ENCODE assay signal across 8 mouse cellular contexts in the genomic region with DNA sequence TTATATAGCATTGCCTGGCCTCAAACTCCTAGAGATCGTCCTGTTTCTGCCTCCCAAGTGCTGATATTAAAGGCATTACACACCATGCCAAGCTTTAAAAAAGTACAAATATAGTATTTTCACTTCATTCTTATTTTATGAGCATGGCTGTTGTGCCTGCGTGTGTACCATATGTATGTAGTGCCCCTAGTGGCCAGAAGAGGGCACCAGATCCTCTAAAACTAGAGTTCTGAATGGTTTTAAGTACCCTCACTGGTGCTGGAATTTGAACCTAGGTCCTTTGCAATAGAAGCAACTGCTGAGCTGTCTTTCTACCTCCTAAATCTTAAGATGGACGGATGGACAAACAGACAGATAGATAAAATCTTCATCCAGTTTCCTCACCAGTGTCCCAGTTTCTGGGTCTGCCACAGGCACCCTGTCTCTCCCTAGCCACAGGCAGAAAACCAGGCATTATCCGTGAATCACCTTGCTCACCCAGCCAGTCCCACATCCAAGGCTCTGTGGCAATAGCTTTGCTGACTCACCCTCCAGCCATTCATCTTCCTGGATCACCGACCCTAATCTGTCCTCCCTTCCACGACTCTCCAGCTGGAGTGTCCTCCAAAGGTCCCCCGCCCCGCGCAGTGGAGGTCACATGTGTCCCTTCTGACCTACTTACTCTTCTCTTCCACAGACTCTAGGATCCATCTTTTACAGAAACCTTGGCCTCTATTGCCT. TPM values are rescaled to one million over a fixed set of nuclear protein-coding genes. Genes with fewer than 3 reads are reported as not detected.
DNase-seq lines count a peak whose midpoint lies in the region; ATAC-seq and TF ChIP-seq lines count a peak whose summit lies in the region.

No protein-coding gene starts in this region.

- 65% methylated on average over 9 of the region's 9 CpGs for WGBS in lung, postnatal 0 days

- TF ChIP-seq CTCF in CH12.LX (conservative IDR thresholded peaks at IDR 0.05 in 1 of 2, IDR thresholded peaks at IDR 0.05 in 1 of 2; ENCODE audit: low read depth in 2 of 2, low read length in 2 of 2), result peak in 1 of 2 experiments; percentile 63; a peak in 2 of 4 replicates
- TF ChIP-seq CTCF in lung, postnatal 0 days (IDR thresholded peaks at IDR 0.05), result peak; percentile 57

- peak; percentile 49 for TF ChIP-seq RAD21 in CH12.LX (IDR thresholded peaks at IDR 0.05; ENCODE audit: low read depth, low read length)

- in situ Hi-C loops in CH12.LX (cut with MboI; ENCODE audit: low pct_ligation_motif_present, low pct_unique_long_range_greater_than_20kb, low sequenced_read_pairs), result no loop called here

- no peaks in the 10 kb centered on the region for H3K27me3 ChIP-seq in CH12.LX (replicated peaks)
- no peaks in the 10 kb centered on the region for H3K27me3 ChIP-seq in lung, postnatal 0 days (replicated peaks; ENCODE audit: insufficient read depth, low read length)

- peaks cover 12% of the 10 kb centered on the region for H3K9me3 ChIP-seq in CH12.LX (replicated peaks; ENCODE audit: low read length)
- H3K9me3 ChIP-seq in lung, postnatal 0 days (ENCODE audit: low read length), result peaks cover 4% of the 10 kb centered on the region; the same call in 1 of the 2 replicates

- H3K36me3 ChIP-seq in CH12.LX (replicated peaks in 1 of 2; ENCODE audit: control insufficient read depth in 1 of 2, insufficient read depth in 1 of 2, low read length in 1 of 2), result no peaks in the 10 kb centered on the region
- H3K36me3 ChIP-seq in lung, postnatal 0 days (ENCODE audit: insufficient read depth, low read length), result no peaks in the 10 kb centered on the region

- peak; percentile 85 for DNase-seq in heart, adult 11 months
- no peak for DNase-seq in heart, adult 8-10 months (ENCODE audit: low spot score)
- peak; percentile 40 for DNase-seq in CH12.LX (ENCODE audit: extremely low read depth)
- peak; percentile 53 for DNase-seq in c-Kit-positive CD71-positive TER-119-negative erythroid progenitor cells, embryonic 14.5 days (ENCODE audit: low read depth)
- DNase-seq in lung, postnatal 0 days (ENCODE audit: low spot score), result peak; percentile 67
- DNase-seq in layer of hippocampus, adult 8-10 months (ENCODE audit: low spot score in 2 of 2), result no peak
- DNase-seq in right cerebral cortex, postnatal 10 days (ENCODE audit: low spot score in 2 of 2), result no peak

- TF ChIP-seq EP300 in CH12.LX (IDR thresholded peaks at IDR 0.05; ENCODE audit: low read length), result no peak
- TF ChIP-seq EP300 in lung, postnatal 0 days (IDR thresholded peaks at IDR 0.05), result no peak; the same call in none of the 2 replicates

- dilution Hi-C loops in CH12.LX (cut with MboI; ENCODE audit: extremely low pct_ligation_motif_present, extremely low pct_unique_long_range_greater_than_20kb, low sequenced_read_pairs), result no loop called here

- no peak overlapping the region for H3K4me2 ChIP-seq in CH12.LX (ENCODE audit: insufficient read depth, low read depth, poor library complexity, severe bottlenecking)
- H3K4me2 ChIP-seq in lung, postnatal 0 days (replicated peaks; ENCODE audit: low read depth, low read length), result no peak overlapping the region

- TF ChIP-seq POLR2A in CH12.LX (IDR thresholded peaks at IDR 0.05; ENCODE audit: low read depth, low read length), result no peak

- no peak overlapping the region for H3K27ac ChIP-seq in CH12.LX (ENCODE audit: insufficient read depth, low read depth)
- no peak overlapping the region for H3K27ac ChIP-seq in lung, postnatal 0 days (ENCODE audit: low read length)

- no peaks in the 10 kb centered on the region for H3K4me1 ChIP-seq in CH12.LX (ENCODE audit: control insufficient read depth in 1 of 2, insufficient read depth in 2 of 2)
- H3K4me1 ChIP-seq in lung, postnatal 0 days (ENCODE audit: insufficient read depth, low read depth, low read length), result no peaks in the 10 kb centered on the region

- no peak overlapping the region for H3K9ac ChIP-seq in CH12.LX (ENCODE audit: insufficient read depth, low read depth)
- H3K9ac ChIP-seq in lung, postnatal 0 days (replicated peaks; ENCODE audit: low read depth), result no peak overlapping the region

- no peak overlapping the region for H3K4me3 ChIP-seq in CH12.LX (replicated peaks in 1 of 3; ENCODE audit: low read depth in 2 of 3, low read length in 2 of 3, poor library complexity in 1 of 3)
- no peak overlapping the region for H3K4me3 ChIP-seq in lung, postnatal 0 days (ENCODE audit: low read depth, low read length)

- ATAC-seq in lung, postnatal 0 days, result peak; percentile 72
- no peak for ATAC-seq in inflammation-experienced regulatory T-cells, adult 6 months

- no peaks in the 10 kb centered on the region for H3K79me2 ChIP-seq in CH12.LX (replicated peaks; ENCODE audit: control insufficient read depth, extremely low read depth, insufficient read depth, poor library complexity, severe bottlenecking)

TF ChIP-seq in CH12.LX, 34 proteins besides CTCF, POLR2A, EP300 and RAD21:
- TF ChIP-seq MYC (IDR thresholded peaks at IDR 0.05; ENCODE audit: low read depth, low read length) (no peak), SMC3 (IDR thresholded peaks at IDR 0.05; ENCODE audit: low read depth, low read length) (peak; percentile 34; the same call in 1 of the 2 replicates)

RNA-seq across cellular contexts. Expression of gene Pnpla1, which starts 2.9 kb away (rescaled TPM):
- total RNA-seq in heart, adult 8-10 months (2022), result under 1 TPM in 2 of 4 experiments, not detected in 2; 0.05 to 0.11 TPM
- total RNA-seq in CH12.LX (2012; rRNA removed) (not detected in 2 replicates), CH12.LX (2014; rRNA removed) (not detected in 2 replicates)
- not detected in 2 replicates for polyA plus RNA-seq in CH12.LX (2012; ENCODE audit: insufficient read length, low read depth)
- 0.04 TPM in 1 of 2 replicates, not detected in the other for polyA plus RNA-seq in lung, postnatal 0 days (2015; fragmentation: Nextera tagmentation; extraction: Ambion mirVana)
- under 1 TPM; 0.43 to 0.84 (median 0.70) TPM for total RNA-seq in layer of hippocampus, adult 8-10 months (2022)
- polyA plus RNA-seq in inflammation-experienced regulatory T-cells, adult 6 months (2017; shearing (Covaris generic)), result not detected

RNA-seq across cellular contexts. Expression of gene Brpf3, which starts 54.4 kb away (rescaled TPM):
- total RNA-seq in heart, adult 8-10 months (2022), result 10 to 100 TPM in 3 of 4 experiments, 1 to 10 TPM in 1; 8.5 to 15.3 (median 14.6) TPM
- total RNA-seq in CH12.LX (2012; rRNA removed) (1.5 and 2.3 TPM in 2 replicates), CH12.LX (2014; rRNA removed) (0.40 and 0.96 TPM in 2 replicates)
- 8.5 and 12.1 TPM in 2 replicates for polyA plus RNA-seq in CH12.LX (2012; ENCODE audit: insufficient read length, low read depth)
- polyA plus RNA-seq in lung, postnatal 0 days (2015; fragmentation: Nextera tagmentation; extraction: Ambion mirVana), result 6.0 and 6.2 TPM in 2 replicates
- 10 to 100 TPM; 39.8 to 56.2 (median 50.5) TPM for total RNA-seq in layer of hippocampus, adult 8-10 months (2022)
- 1 to 10 TPM; 3.0 to 4.1 (median 3.1) TPM for polyA plus RNA-seq in inflammation-experienced regulatory T-cells, adult 6 months (2017; shearing (Covaris generic))

RNA-seq across cellular contexts. Expression of gene 4930539E08Rik, which starts 59.8 kb away (rescaled TPM):
- under 1 TPM in 1 of 4 experiments, not detected in 3; 0.06 TPM for total RNA-seq in heart, adult 8-10 months (2022)
- total RNA-seq in CH12.LX (2012; rRNA removed) (1.4 TPM in 2 replicates), CH12.LX (2014; rRNA removed) (0.57 and 0.62 TPM in 2 replicates)
- 1.2 and 1.4 TPM in 2 replicates for polyA plus RNA-seq in CH12.LX (2012; ENCODE audit: insufficient read length, low read depth)
- 0.02 TPM in 1 of 2 replicates, not detected in the other for polyA plus RNA-seq in lung, postnatal 0 days (2015; fragmentation: Nextera tagmentation; extraction: Ambion mirVana)
- 1 to 10 TPM; 3.2 to 6.4 (median 4.9) TPM for total RNA-seq in layer of hippocampus, adult 8-10 months (2022)
- 1 to 10 TPM in 2 of 3 experiments, under 1 TPM in 1; 0.25 to 3.2 (median 2.7) TPM for polyA plus RNA-seq in inflammation-experienced regulatory T-cells, adult 6 months (2017; shearing (Covaris generic))

Comparison
In these comparisons a context has a peak if more than half of its experiments do, and no peak if none do; other contexts are left out.
1. DNase-seq: peak in heart, adult 11 months (single experiment), CH12.LX (single experiment), c-Kit-positive CD71-positive TER-119-negative erythroid progenitor cells, embryonic 14.5 days (single experiment) and lung, postnatal 0 days (single experiment); none in heart, adult 8-10 months (single experiment), layer of hippocampus, adult 8-10 months (0 of 2) and right cerebral cortex, postnatal 10 days (0 of 2).